Mouse (Mus musculus) yolk sac, embryonic 10.5 days (tissue): ENCODE data around the gene Tmem132d.

Source experiments
- DNase-seq: peaks from one replicate; pipeline ENCODE4 v3.0.0-alpha.2; 2017; ENCODE audit warnings: low spot score

Gene Tmem132d

GRCm38 (mm10) chr5:128205716-128206115 lies 227.2 kb downstream of the Tmem132d start:
- peak; percentile 2 for DNase-seq

- peak; percentile 2 for DNase-seq
Measured at GRCm38 (mm10) chr5:128204685-128205320, 228.1 kb downstream of the Tmem132d start.

- DNase-seq: peak; percentile 9
Measured at GRCm38 (mm10) chr5:128203879-128204581, 228.8 kb downstream of the Tmem132d start.

GRCm38 (mm10) chr5:128194106-128194505 lies 238.8 kb downstream of the Tmem132d start:
- DNase-seq: no peak

GRCm38 (mm10) chr5:128192485-128193055 lies 240.3 kb downstream of the Tmem132d start:
- DNase-seq: no peak

GRCm38 (mm10) chr5:128191710-128192109 lies 241.2 kb downstream of the Tmem132d start:
- DNase-seq: no peak

- DNase-seq: no peak
Measured at GRCm38 (mm10) chr5:128190243-128190820, 242.5 kb downstream of the Tmem132d start.

- DNase-seq: no peak
Measured at GRCm38 (mm10) chr5:128176234-128176633, 256.6 kb downstream of the Tmem132d start.

- no peak for DNase-seq
Measured at GRCm38 (mm10) chr5:128158901-128159675, 273.8 kb downstream of the Tmem132d start.

GRCm38 (mm10) chr5:128151461-128151860 lies 281.4 kb downstream of the Tmem132d start:
- no peak for DNase-seq

- no peak for DNase-seq
Measured at GRCm38 (mm10) chr5:128146901-128147645, 285.8 kb downstream of the Tmem132d start.

- no peak for DNase-seq
Measured at GRCm38 (mm10) chr5:128144799-128145198, 288.1 kb downstream of the Tmem132d start.

- no peak for DNase-seq
Measured at GRCm38 (mm10) chr5:128136818-128137217, 296.1 kb downstream of the Tmem132d start.

- no peak for DNase-seq
Measured at GRCm38 (mm10) chr5:128122656-128123055, 310.2 kb downstream of the Tmem132d start.

- no peak for DNase-seq
Measured at GRCm38 (mm10) chr5:128119171-128119570, 313.7 kb downstream of the Tmem132d start.

- DNase-seq: no peak
Measured at GRCm38 (mm10) chr5:128113107-128113506, 319.8 kb downstream of the Tmem132d start.

GRCm38 (mm10) chr5:128112518-128112917 lies 320.4 kb downstream of the Tmem132d start:
- no peak for DNase-seq

- DNase-seq: no peak
Measured at GRCm38 (mm10) chr5:128111664-128112063, 321.2 kb downstream of the Tmem132d start.

- DNase-seq: no peak
Measured at GRCm38 (mm10) chr5:128102556-128102955, 330.3 kb downstream of the Tmem132d start.

- DNase-seq: no peak
Measured at GRCm38 (mm10) chr5:128100331-128100730, 332.5 kb downstream of the Tmem132d start.

- DNase-seq: no peak
Measured at GRCm38 (mm10) chr5:128099439-128099838, 333.4 kb downstream of the Tmem132d start.
